Mouse (Mus musculus): ENCODE data around the gene Dock6. TPM values are rescaled to one million over a fixed set of nuclear protein-coding genes. Genes with fewer than 3 reads are reported as not detected.

The Dock6 gene
- total and polyA plus RNA-seq, 2 experiments from 2014 or later, result 8.3 to 15.2 TPM

GRCm38 (mm10) chr9:21811170-21811569 is 41.3 kb downstream of the Dock6 start:
- no peak for ATAC-seq
- H3K4me3 ChIP-seq (ENCODE audit: low read depth, low read length), result no peak overlapping the region
- TF ChIP-seq CTCF (IDR thresholded peaks at IDR 0.05; ENCODE audit: low read depth), result no peak
- no peaks in the 10 kb centered on the region for H3K27me3 ChIP-seq (ENCODE audit: insufficient read depth, low read length)
- no peak overlapping the region for H3K4me2 ChIP-seq (ENCODE audit: low read depth)
- WGBS, result 88% methylated on average over 5 of the region's 5 CpGs
- no peak overlapping the region for H3K27ac ChIP-seq (ENCODE audit: low read depth, low read length)
- no peak overlapping the region for H3K9ac ChIP-seq
- H3K4me1 ChIP-seq (ENCODE audit: insufficient read depth), result no peaks in the 10 kb centered on the region
- H3K9me3 ChIP-seq (ENCODE audit: low read length), result no peaks in the 10 kb centered on the region
- H3K36me3 ChIP-seq (ENCODE audit: insufficient read depth), result no peaks in the 10 kb centered on the region
- no peak for DNase-seq

- H3K36me3 ChIP-seq (ENCODE audit: insufficient read depth), result no peaks in the 10 kb centered on the region
- no peak overlapping the region for H3K27ac ChIP-seq (ENCODE audit: low read depth, low read length)
- no peaks in the 10 kb centered on the region for H3K27me3 ChIP-seq (ENCODE audit: insufficient read depth, low read length)
- no peak overlapping the region for H3K4me3 ChIP-seq (ENCODE audit: low read depth, low read length)
- 69% methylated on average over 3 of the region's 3 CpGs for WGBS
- no peak overlapping the region for H3K9ac ChIP-seq
- no peak for ATAC-seq
- DNase-seq, result no peak
- H3K9me3 ChIP-seq (ENCODE audit: low read length), result no peaks in the 10 kb centered on the region
- H3K4me2 ChIP-seq (ENCODE audit: low read depth), result no peak overlapping the region
- TF ChIP-seq CTCF (IDR thresholded peaks at IDR 0.05; ENCODE audit: low read depth), result peak; percentile 47
- H3K4me1 ChIP-seq (ENCODE audit: insufficient read depth), result peaks cover 3% of the 10 kb centered on the region; the same call in 1 of the 2 replicates
Observed at GRCm38 (mm10) chr9:21808561-21808960, 43.9 kb downstream of the Dock6 start.

DNA sequence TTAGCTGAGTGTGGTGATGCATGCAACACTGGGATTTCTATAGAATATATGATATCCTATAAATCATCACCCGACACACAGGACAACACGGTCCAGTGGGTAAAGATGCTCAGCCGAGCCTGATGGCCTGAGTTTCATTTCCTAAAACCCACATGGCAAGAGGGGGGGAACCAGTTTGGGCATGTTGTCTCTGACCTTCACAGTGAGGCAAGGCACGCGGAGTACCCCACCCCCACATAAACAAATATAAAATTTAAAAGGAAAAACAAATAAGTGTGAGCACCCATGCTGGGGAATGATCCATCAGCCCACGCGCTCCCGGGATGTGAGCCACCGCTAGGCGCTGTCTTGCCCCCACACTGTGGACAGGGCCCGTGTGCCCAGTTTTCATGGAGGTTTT is 45.5 kb downstream of the Dock6 start:
- H3K4me1 ChIP-seq (ENCODE audit: insufficient read depth), result peaks cover 3% of the 10 kb centered on the region; the same call in 1 of the 2 replicates
- ATAC-seq (no peak), DNase-seq (no peak)
- H3K27me3 ChIP-seq (ENCODE audit: insufficient read depth, low read length), result no peaks in the 10 kb centered on the region
- WGBS, result 82% methylated on average over 11 of the region's 11 CpGs
- no peak overlapping the region for H3K4me2 ChIP-seq (ENCODE audit: low read depth)
- no peaks in the 10 kb centered on the region for H3K36me3 ChIP-seq (ENCODE audit: insufficient read depth)
- H3K9ac ChIP-seq, result no peak overlapping the region
- H3K9me3 ChIP-seq (ENCODE audit: low read length), result no peaks in the 10 kb centered on the region
- H3K4me3 ChIP-seq (ENCODE audit: low read depth, low read length), result no peak overlapping the region
- TF ChIP-seq CTCF (IDR thresholded peaks at IDR 0.05; ENCODE audit: low read depth), result no peak
- no peak overlapping the region for H3K27ac ChIP-seq (ENCODE audit: low read depth, low read length)

DNA sequence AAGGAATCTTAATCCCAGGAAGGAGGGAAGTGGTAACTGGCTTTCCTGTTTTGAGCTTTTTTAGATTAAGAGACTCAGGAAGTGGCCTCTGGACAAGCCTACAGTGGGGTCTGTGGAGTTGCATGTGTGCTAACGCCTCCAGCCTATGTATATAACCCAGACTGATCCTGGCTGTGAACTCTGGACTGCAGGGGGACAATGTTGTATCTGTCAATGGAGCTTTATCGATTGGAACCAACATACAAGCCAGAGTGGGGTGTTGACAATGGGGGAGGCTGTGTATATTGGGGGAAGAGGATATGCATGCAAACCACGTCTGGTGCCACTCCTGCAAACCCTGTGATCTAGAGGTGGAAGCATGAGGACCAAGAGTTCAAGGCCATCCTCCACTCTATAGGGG is 46.1 kb downstream of the Dock6 start:
- ATAC-seq (no peak), DNase-seq (no peak)
- Histone ChIP-seq H3K27me3 (ENCODE audit: insufficient read depth, low read length) (no peaks in the 10 kb centered on the region), H3K9ac (no peak overlapping the region), H3K9me3 (ENCODE audit: low read length) (no peaks in the 10 kb centered on the region), H3K4me2 (ENCODE audit: low read depth) (no peak overlapping the region), H3K4me1 (ENCODE audit: insufficient read depth) (peaks cover 3% of the 10 kb centered on the region; the same call in 1 of the 2 replicates), H3K36me3 (ENCODE audit: insufficient read depth) (no peaks in the 10 kb centered on the region), H3K4me3 (ENCODE audit: low read depth, low read length) (no peak overlapping the region), H3K27ac (ENCODE audit: low read depth, low read length) (no peak overlapping the region)
- 68% methylated on average over 3 of the region's 3 CpGs for WGBS
- no peak for TF ChIP-seq CTCF (IDR thresholded peaks at IDR 0.05; ENCODE audit: low read depth)

GRCm38 (mm10) chr9:21803986-21804644 is 48.3 kb downstream of the Dock6 start:
- 45% methylated on average over 13 of the region's 13 CpGs for WGBS
- H3K36me3 ChIP-seq (ENCODE audit: insufficient read depth), result no peaks in the 10 kb centered on the region
- H3K4me2 ChIP-seq (ENCODE audit: low read depth), result no peak overlapping the region
- H3K27me3 ChIP-seq (ENCODE audit: insufficient read depth, low read length), result no peaks in the 10 kb centered on the region
- peaks cover 3% of the 10 kb centered on the region; the same call in 1 of the 2 replicates for H3K4me1 ChIP-seq (ENCODE audit: insufficient read depth)
- peak; percentile 89 for ATAC-seq
- no peaks in the 10 kb centered on the region for H3K9me3 ChIP-seq (ENCODE audit: low read length)
- no peak overlapping the region for H3K27ac ChIP-seq (ENCODE audit: low read depth, low read length)
- H3K4me3 ChIP-seq (ENCODE audit: low read depth, low read length), result no peak overlapping the region
- peak; percentile 77 for DNase-seq
- no peak overlapping the region for H3K9ac ChIP-seq
- TF ChIP-seq CTCF (IDR thresholded peaks at IDR 0.05; ENCODE audit: low read depth), result peak; percentile 88

DNA sequence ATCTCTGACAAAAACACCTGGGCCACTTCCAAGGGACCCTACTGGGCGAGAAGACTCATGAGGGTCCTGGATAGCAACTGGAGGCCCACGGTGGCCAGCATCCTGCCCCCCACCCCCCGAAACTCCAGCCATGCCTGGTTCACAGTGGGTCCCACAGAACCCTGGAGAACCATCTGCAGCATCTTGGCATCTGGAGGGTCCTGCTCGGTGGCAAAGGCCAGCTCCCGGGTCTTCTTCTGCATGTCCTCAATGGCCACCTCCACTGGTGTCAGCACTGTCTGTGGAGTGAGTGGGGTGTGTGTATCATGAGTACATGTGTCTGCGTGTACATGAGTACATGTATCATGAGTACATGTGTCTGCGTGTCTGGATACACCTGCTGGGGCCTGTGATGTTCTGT is 50.8 kb downstream of the Dock6 start:
- Histone ChIP-seq H3K36me3 (ENCODE audit: insufficient read depth) (no peaks in the 10 kb centered on the region), H3K27me3 (ENCODE audit: insufficient read depth, low read length) (no peaks in the 10 kb centered on the region), H3K9me3 (ENCODE audit: low read length) (no peaks in the 10 kb centered on the region), H3K4me1 (ENCODE audit: insufficient read depth) (peaks cover 3% of the 10 kb centered on the region; the same call in 1 of the 2 replicates), H3K27ac (ENCODE audit: low read depth, low read length) (no peak overlapping the region), H3K4me2 (ENCODE audit: low read depth) (no peak overlapping the region), H3K9ac (no peak overlapping the region), H3K4me3 (ENCODE audit: low read depth, low read length) (no peak overlapping the region)
- ATAC-seq (no peak), DNase-seq (no peak)
- no peak for TF ChIP-seq CTCF (IDR thresholded peaks at IDR 0.05; ENCODE audit: low read depth)
- WGBS, result 89% methylated on average over 7 of the region's 7 CpGs

GRCm38 (mm10) chr9:21801121-21801520 is 51.3 kb downstream of the Dock6 start:
- no peak overlapping the region for H3K4me3 ChIP-seq (ENCODE audit: low read depth, low read length)
- TF ChIP-seq CTCF (IDR thresholded peaks at IDR 0.05; ENCODE audit: low read depth), result no peak
- no peaks in the 10 kb centered on the region for H3K36me3 ChIP-seq (ENCODE audit: insufficient read depth)
- H3K27me3 ChIP-seq (ENCODE audit: insufficient read depth, low read length), result no peaks in the 10 kb centered on the region
- ATAC-seq (no peak), DNase-seq (no peak)
- H3K9me3 ChIP-seq (ENCODE audit: low read length), result no peaks in the 10 kb centered on the region
- no peak overlapping the region for H3K9ac ChIP-seq
- no peak overlapping the region for H3K4me2 ChIP-seq (ENCODE audit: low read depth)
- WGBS, result 77% methylated on average over 7 of the region's 7 CpGs
- H3K4me1 ChIP-seq (ENCODE audit: insufficient read depth), result peaks cover 3% of the 10 kb centered on the region; the same call in 1 of the 2 replicates
- H3K27ac ChIP-seq (ENCODE audit: low read depth, low read length), result no peak overlapping the region

Data from forebrain, postnatal 0 days (tissue).